Mouse (Mus musculus) embryonic fibroblast, embryonic 13.5 days (primary cell): Measurements from ENCODE around the gene Becn1.

ENCODE experiments used
- CTCF ChIP-seq: IDR thresholded peaks from 2 replicates; pipeline ENCODE4 v1.5.1; 2011; ENCODE audit warnings: mild to moderate bottlenecking, control low read depth, low read length, moderate library complexity, borderline replicate concordance; ENCODE audit not compliant: insufficient read depth
- POLR2A ChIP-seq: IDR thresholded peaks from 2 replicates; pipeline ENCODE4 v1.6.1; 2011; ENCODE audit warnings: low read depth, mild to moderate bottlenecking, control low read depth, low read length, moderate library complexity

DNA sequence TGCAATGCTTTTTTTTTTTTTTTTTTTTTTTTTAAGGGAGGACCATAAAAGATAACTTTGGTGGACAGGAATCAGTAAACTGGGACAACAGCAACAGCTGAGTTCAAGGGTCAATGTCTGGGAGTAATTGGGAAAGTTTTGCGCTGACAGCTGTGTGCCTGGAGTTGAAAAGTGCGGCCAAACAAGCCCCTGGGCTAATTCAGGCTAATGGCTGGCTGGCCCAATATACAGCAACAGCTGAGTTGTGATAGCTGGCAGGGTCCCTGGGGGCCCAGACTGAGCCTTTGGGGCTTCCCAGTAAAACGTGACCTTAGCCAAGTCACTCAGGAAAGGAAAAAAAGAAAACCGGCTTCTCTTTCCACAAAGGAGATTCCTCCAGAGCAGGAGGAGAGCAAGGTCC lies 57.0 kb downstream of the Becn1 start:
- TF ChIP-seq CTCF (no peak), POLR2A (no peak)
